Mouse (Mus musculus) heart, postnatal 4 days (tissue): Measurements from ENCODE around the gene Ypel2. TPM values are rescaled to one million over a fixed set of nuclear protein-coding genes. Genes with fewer than 3 reads are reported as not detected.
"Not testable (repeated sequence)": the region's sequence is repeated elsewhere in the genome, so short reads cannot be mapped to it uniquely, and the experiment has no call there.

Source experiments
- DNase-seq: peaks from one replicate; pipeline ENCODE4 v3.0.0; 2021
- total RNA-seq, 2 experiments: library from RNA; stranded (reverse); gene quantifications; 2 replicates each; pipeline ENCODE4 v1.2.3; 2021

Gene Ypel2
- total RNA-seq = 10 to 100 TPM; 18.9 to 22.7 TPM

DNA sequence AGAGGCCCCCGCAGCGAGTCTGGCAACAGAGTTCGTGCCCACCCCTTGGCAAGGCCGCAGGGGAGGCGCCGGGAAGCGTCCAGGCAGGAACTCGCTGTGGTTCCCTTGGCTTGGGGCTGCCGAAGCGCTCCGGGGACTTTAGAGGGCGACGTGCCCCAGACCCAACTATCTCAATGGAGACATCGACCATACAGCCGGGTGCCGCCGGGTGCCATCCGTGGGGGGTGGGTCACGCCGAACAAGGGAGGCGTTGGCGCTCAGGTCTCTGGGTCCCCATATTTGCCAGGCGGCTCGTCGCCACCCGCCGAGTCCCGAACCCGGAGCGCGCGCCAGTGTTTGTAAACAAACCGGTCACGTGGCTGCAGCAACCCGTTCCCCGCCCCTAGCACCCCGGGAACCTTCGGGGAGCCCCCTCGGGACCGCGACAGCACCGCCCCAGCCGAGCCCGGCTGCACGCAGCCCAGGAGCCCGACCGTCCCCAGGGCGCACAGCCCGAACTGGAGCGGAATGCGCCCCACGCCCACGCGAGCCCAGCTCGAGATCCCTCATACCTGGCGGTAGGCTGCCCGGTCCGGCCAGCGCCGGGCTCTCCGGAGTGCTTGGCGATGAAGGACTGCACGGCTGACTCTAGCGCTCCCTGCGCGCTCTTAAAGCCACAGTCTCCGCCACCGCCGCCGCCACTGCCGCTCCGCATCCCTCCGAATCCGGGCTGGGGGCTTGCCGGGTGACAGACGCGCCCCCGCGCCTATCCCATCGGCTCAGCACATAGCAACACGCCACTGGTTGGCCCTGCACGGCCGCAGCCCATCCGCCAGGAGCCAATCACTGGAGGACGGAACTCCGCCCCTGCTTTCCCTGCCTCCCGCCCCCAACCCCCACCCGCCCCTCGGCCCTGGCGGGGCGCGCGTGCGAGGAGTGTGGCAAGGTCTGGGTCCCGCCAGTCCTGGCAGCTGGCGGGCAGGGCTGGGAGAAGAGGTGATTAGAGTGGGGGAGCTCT, at the start of gene Ypel2:
Gene Ypel2, minus strand, starts transcription at position 667 of the 997 bp plus-strand sequence.
- peak; percentile 97 for DNase-seq

GRCm38 (mm10) chr11:87043052-87043451, 49.5 kb upstream of the Ypel2 start:
- DNase-seq = no peak

DNA sequence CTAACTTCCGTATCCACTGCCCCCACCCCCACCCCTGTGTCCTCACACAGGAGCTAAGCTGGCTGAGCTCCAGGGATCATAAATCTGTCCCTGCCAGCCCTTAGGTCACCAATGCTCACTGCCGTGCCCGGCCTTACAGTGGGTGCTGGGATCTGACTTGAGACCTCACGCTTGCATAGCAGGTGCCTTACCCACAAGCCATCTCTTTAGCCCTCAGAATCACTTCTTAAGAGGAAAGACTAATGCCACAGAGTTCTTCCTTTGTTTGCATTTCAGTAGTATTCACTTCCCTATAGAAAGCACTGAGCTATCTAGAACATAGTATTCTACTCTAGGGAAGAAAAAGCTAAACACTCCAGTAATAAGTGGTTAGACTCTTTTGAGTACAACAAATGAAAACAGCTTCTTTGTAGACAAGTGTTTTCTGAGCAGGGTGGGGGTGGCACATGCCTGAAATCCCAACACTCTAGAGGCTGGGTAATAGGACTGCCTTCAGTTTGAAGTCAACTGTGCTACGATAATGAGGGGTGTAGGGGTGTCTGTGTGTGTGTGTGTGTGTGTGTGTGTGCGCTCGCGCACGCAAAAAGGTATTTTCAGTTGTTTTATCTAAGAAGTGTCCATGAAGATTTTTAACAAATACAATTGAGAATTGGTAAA, 45.9 kb upstream of the Ypel2 start:
- DNase-seq = no peak

GRCm38 (mm10) chr11:87036180-87036579, 42.7 kb upstream of the Ypel2 start:
- DNase-seq = no peak

DNA sequence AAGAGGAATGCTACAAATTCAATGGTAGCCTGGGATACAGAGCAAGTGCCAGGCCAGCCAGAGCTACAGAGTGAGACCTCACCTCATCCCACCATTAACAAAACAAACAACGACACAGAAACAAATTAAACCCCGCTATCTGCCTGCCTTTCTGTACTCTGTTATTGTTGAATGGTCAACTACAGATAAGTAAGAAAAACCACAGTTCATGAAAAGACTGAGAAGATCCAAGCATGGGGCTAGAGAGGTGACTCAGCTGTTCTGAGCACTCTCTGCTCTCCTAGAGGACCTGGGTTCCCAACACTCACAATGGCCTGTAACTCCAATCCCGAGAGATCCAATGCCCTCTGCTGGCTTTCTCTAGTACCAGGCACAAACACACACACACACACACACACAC, 34.7 kb upstream of the Ypel2 start:
- no peak for DNase-seq

GRCm38 (mm10) chr11:87026096-87026875, 32.8 kb upstream of the Ypel2 start:
- peak; percentile 14 for DNase-seq

GRCm38 (mm10) chr11:87025351-87025750, 31.8 kb upstream of the Ypel2 start:
- DNase-seq = no peak

DNA sequence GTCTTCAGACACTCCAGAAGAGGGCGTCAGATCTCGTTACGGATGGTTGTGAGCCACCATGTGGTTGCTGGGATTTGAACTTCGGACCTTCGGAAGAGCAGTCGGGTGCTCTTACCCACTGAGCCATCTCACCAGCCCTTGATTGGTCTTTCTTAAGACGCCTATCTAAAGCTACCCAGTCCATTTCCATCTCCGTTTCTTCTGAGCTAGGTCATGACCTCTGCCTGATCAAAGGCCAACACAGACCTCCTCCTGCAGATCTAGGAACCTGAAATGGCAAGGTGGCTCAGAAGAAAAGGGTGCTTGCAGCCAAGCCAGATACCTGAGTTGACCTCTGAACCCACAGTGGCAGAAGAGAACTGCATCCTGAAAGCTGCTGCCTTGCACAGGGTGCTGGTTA, 29.7 kb upstream of the Ypel2 start:
- DNase-seq = not testable (repeated sequence)

DNA sequence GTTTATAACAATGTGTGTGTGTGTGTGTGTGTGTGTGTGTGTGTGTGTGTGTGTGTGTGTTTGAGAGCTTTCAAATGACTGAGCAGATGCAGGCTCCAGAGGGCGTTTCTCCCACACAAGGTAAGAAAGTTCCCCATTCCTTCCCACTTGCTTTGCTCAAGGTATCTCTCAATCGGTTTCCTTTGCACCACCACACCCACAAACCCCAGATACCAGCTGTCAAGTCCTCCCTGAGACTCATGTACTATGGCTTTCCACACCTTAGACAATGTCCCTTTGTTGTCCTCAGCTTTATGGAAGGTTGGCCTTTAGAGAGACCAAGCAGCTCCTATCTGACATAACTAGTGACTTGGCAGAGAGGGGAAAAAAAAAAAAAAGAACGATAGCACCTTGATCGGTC, 29.3 kb upstream of the Ypel2 start:
- no peak for DNase-seq

DNA sequence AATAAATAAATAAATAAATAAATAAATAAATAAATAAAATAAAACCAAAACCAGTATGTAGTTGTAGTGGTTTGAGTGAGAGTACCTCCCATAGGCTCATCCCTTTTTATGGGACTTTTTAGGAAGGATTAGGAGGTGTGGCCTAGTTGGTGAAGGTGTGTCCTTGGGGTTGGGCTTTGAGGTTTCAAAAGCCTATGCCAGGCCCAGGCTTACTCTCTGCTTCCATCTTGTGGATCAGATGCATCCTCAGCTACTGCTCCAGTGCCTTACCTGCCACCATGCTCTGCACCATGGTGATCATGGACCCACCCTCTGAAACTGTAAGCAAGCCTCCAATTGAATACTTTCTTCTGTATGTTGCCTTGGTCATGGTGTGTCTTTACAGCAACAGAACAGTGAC, 28.0 kb upstream of the Ypel2 start:
- no peak for DNase-seq

DNA sequence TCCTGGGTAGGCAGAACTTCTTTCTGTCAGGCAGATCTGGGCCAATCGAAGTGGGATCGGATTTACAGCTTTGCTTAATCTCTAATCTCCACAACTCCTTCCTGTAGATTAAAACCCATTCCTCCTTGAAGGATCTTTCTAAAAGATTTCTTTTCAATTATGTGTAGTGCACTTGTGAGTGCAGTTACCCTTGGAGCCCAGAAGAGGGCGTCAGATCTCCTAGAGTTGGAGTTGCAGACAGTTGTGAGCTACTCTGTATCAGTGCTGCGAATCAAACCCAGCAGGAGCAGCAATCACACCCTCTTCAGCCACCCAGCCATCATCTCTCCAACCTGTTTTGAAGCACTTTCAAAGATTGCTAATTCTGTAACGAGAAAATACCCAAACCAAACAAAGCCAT, 26.9 kb upstream of the Ypel2 start:
- no peak for DNase-seq

- DNase-seq = no peak
Observed at GRCm38 (mm10) chr11:87019431-87019830, 25.9 kb upstream of the Ypel2 start.

DNA sequence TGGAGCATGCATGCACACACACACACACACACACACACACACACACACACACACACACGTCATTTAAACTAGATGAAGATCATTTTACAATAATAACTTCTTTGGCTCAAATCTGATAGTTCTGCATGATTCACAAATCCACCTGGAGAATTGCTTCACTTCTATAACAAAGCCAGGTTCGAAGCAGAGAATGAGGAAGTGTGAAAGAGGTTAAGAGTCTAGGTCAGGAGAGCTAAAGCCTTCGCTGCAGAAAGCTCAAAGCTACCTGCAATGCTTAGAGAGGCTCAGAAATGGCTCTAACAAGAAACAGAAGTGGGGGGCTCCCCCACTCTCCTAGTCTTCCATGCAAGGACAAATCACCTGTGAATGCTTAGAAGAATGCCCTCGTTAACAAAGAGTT, 24.6 kb upstream of the Ypel2 start:
- DNase-seq = no peak

- no peak for DNase-seq
Observed at GRCm38 (mm10) chr11:87015691-87016090, 22.2 kb upstream of the Ypel2 start.

DNA sequence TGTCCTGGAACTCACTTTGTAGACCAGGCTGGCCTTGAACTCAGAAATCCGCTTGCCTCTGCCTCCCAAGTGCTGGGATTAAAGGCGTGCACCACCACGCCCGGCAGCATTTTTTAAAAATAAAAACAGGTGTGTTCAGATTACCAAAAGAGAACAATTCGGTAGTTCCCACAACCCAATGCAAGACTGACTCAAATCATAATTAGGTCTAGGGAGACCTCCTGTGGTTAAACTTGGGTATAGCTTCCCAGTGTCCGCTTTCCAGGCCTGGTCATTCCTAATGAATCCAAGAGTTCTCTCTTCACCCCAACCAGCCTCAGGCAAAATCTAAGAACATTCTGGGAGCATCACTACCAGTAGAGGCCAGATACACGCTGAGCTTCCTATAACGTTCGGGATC, 17.0 kb upstream of the Ypel2 start:
- DNase-seq = peak; percentile 76

GRCm38 (mm10) chr11:87007371-87007770, 13.9 kb upstream of the Ypel2 start:
- no peak for DNase-seq

GRCm38 (mm10) chr11:87004960-87005755, 11.7 kb upstream of the Ypel2 start:
- no peak for DNase-seq

DNA sequence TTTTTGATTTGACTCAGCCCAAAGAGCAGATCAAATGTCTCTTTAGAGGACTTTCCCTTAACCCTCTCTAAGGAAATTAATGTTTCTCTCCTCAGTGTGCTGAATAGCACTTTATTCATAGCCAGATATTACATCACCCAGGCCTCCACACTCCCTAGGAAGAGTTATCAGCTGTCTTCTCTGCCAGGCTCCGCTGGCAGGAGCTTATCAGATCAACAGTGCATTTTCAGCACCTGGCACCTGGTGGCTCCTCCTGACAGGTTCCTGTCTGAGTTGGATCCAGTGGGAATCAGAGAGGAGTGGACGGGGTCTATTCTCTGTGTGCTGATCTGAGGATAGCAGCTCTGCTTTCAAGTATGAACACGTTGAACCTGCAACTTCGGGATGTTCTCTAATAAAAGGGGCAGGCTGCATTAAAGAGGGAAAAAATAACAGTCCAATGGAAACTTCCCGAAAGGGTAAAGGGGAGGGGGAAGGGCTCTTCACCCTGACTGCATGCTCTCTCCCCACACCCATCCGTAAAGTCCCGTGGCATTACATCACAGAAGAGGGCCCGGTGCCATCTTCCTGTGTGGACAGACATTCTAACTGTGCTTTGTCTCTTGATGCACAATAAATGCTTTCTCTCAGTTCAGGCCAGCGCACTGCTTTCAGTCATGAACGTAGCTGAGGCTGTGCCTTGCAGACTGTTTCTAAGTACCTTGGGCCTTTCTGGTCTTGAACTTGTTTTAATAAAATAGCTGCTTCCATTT, 8.7 kb upstream of the Ypel2 start:
- DNase-seq = peak; percentile 29

DNA sequence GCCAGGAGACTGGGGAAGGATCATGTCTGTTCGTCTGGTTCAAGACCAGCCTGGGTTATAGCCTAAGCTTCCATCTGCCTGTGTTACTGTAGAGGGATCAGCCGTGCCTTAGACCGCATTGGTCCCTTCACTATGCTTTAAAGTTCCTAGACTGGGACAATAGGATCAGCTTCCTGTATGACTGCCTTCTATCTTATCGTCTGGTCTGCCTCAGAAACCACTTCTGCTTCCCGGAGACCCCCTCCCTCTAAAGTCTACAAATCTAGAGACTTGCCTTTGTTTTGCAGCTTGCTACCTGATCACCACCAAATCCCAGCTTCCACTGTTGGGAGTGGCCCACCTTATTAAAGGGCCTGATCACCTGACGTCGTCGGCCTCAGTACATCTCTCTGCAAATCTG, 7.7 kb upstream of the Ypel2 start:
- DNase-seq = no peak

GRCm38 (mm10) chr11:86996266-86996665, 2.8 kb upstream of the Ypel2 start:
- DNase-seq = no peak

GRCm38 (mm10) chr11:86995625-86996221, 2.2 kb upstream of the Ypel2 start:
- DNase-seq = peak; percentile 71
